Mouse (Mus musculus): ENCODE data around the gene Spryd4. TPM values are rescaled to one million over a fixed set of nuclear protein-coding genes. Genes with fewer than 3 reads are reported as not detected.
A peak's percentile ranks its signal among the peaks of the same experiment; 100 is the strongest.
"Not testable (repeated sequence)": the region's sequence is repeated elsewhere in the genome, so short reads cannot be mapped to it uniquely, and the experiment has no call there.

The Spryd4 gene
- polyA plus RNA-seq, 1 experiment from 2014 or later, result 22.4 TPM

DNA sequence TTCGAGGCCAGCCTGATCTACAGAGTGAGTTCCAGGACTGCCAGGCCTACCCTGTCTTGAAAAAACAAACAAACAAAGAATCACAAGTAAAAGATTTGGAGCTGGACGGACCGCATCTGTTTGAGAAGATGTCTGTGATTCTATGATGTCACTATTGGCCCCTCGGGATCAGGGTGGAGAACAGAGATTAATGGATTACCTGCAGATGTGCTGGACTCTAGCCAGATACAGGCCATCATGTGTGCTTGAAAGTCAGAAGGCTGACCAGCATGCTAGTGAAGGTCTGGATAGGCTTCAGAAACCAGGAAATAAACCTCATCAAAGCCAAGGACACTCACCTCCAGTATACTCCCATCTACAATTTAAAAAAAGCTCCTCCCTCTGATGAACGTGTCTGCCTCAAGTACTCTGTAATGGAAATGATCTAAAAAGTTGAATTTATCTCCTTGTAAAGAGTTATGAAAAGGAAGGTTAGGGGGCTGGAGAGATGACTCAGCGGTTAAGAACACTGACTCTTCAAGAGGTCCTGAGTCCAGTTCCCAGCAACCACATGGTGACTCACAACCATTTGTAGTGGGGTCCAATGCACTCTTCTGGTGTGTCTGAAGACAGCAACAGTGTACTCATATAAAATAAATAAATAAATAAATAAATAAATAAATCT lies 26.2 kb downstream of the Spryd4 start:
- ATAC-seq (ENCODE audit: low FRiP score) (no peak), DNase-seq (ENCODE audit: low spot score) (no peak)
- no peak overlapping the region for H3K27ac ChIP-seq
- WGBS, result 73% methylated on average over 6 of the region's 6 CpGs
- no peak overlapping the region for H3K4me3 ChIP-seq (replicated peaks; ENCODE audit: low read length)
- H3K9me3 ChIP-seq (ENCODE audit: control insufficient read depth, low read length), result no peaks in the 10 kb centered on the region
- H3K9ac ChIP-seq, result no peak overlapping the region
- H3K36me3 ChIP-seq (replicated peaks; ENCODE audit: control insufficient read depth, insufficient read depth), result no peaks in the 10 kb centered on the region
- H3K27me3 ChIP-seq (ENCODE audit: control insufficient read depth, insufficient read depth, low read length), result no peaks in the 10 kb centered on the region
- no peak overlapping the region for H3K4me2 ChIP-seq (replicated peaks)
- no peaks in the 10 kb centered on the region for H3K4me1 ChIP-seq (replicated peaks; ENCODE audit: control insufficient read depth, insufficient read depth, low read length)

DNA sequence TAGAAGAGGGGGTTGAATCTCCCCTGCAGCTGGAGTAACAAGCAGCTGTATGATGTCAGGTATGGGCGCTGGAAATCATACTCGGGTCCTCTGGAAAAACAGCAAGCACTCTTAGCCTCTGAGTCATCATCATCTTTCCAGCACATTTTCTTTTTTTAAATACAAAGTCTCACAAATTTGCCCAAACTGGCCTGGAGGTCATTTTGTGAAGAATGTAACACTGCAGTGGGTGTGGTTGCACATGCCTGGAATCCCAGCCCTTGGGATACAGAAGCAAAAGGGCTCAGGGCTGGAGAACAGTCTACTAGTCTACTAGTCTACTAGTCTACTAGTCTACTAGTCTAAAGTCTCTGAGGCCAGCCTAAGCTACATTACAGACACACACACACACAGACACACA lies 27.3 kb downstream of the Spryd4 start:
- H3K4me3 ChIP-seq (replicated peaks; ENCODE audit: low read length), result no peak overlapping the region
- no peaks in the 10 kb centered on the region for H3K36me3 ChIP-seq (replicated peaks; ENCODE audit: control insufficient read depth, insufficient read depth)
- no peak overlapping the region for H3K4me2 ChIP-seq (replicated peaks)
- no peaks in the 10 kb centered on the region for H3K27me3 ChIP-seq (ENCODE audit: control insufficient read depth, insufficient read depth, low read length)
- H3K9me3 ChIP-seq (ENCODE audit: control insufficient read depth, low read length), result no peaks in the 10 kb centered on the region
- H3K9ac ChIP-seq, result no peak overlapping the region
- H3K27ac ChIP-seq, result no peak overlapping the region
- H3K4me1 ChIP-seq (replicated peaks; ENCODE audit: control insufficient read depth, insufficient read depth, low read length), result no peaks in the 10 kb centered on the region
- DNase-seq (ENCODE audit: low spot score) (no peak), ATAC-seq (ENCODE audit: low FRiP score) (no peak)
- WGBS, result 85% methylated on average over 2 of the region's 2 CpGs

DNA sequence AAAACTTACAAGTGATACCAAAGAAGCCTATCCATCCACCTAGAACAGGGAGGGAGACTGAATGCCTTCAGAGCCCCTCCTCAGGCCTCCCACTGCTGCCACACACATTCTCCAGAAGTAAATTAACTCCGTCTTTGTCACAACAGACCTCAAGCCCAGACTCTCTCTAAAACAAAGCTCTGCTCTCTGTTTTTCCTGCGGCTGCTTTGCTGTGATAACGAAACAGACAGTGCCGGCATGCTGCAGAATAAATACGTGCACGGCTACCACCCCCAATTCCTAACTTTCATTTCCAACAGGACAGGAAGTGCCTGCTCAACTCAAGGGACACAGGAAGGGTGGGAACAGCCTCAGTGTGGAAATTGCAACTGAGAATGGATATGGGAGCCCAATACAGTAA lies 31.6 kb downstream of the Spryd4 start, which contains the start of gene Rbms2:
Rbms2 (minus strand) TSS at position 309 of the 400 bp plus-strand sequence.
- WGBS, result 4% methylated on average over 6 of the region's 6 CpGs
- Histone ChIP-seq H3K4me1 (replicated peaks; ENCODE audit: control insufficient read depth, insufficient read depth, low read length) (peaks cover 11% of the 10 kb centered on the region), H3K4me3 (replicated peaks; ENCODE audit: low read length) (no peak within 1 kb of the TSS), H3K9me3 (ENCODE audit: control insufficient read depth, low read length) (no peaks in the 10 kb centered on the region), H3K36me3 (replicated peaks; ENCODE audit: control insufficient read depth, insufficient read depth) (no peaks in the 10 kb centered on the region), H3K27me3 (ENCODE audit: control insufficient read depth, insufficient read depth, low read length) (no peaks in the 10 kb centered on the region), H3K9ac (peak within 1 kb of the TSS; percentile 20; the same call in 1 of the 2 replicates), H3K4me2 (replicated peaks) (peak within 1 kb of the TSS; percentile 19), H3K27ac (no peak within 1 kb of the TSS; the same call in 1 of the 2 replicates)
- ATAC-seq (ENCODE audit: low FRiP score) (no peak), DNase-seq (ENCODE audit: low spot score) (no peak)

DNA sequence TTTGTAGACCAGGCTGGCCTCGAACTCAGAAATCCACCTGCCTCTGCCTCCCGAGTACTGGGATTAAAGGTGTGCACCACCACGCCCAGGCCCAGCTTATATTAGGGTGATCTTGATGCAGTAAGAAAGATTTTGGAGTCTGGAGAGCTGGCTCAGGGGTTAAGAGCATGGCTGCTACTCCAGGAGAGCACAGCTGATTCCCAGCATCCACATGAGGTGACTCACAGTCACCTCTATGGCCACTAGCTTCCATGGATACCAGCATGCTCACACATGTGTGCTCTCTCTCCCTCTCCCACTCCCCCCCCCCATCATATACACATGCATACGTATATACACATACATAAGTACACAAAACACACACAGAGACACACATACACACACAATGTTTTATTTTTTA lies 34.3 kb downstream of the Spryd4 start:
- H3K36me3 ChIP-seq (replicated peaks; ENCODE audit: control insufficient read depth, insufficient read depth), result no peaks in the 10 kb centered on the region
- 89% methylated on average over 4 of the region's 4 CpGs for WGBS
- peaks cover 11% of the 10 kb centered on the region for H3K4me1 ChIP-seq (replicated peaks; ENCODE audit: control insufficient read depth, insufficient read depth, low read length)
- H3K9me3 ChIP-seq (ENCODE audit: control insufficient read depth, low read length), result no peaks in the 10 kb centered on the region
- no peak overlapping the region for H3K9ac ChIP-seq
- no peak overlapping the region for H3K4me2 ChIP-seq (replicated peaks)
- no peak overlapping the region for H3K27ac ChIP-seq
- ATAC-seq (ENCODE audit: low FRiP score) (no peak), DNase-seq (ENCODE audit: low spot score) (no peak)
- H3K4me3 ChIP-seq (replicated peaks; ENCODE audit: low read length), result no peak overlapping the region
- no peaks in the 10 kb centered on the region for H3K27me3 ChIP-seq (ENCODE audit: control insufficient read depth, insufficient read depth, low read length)

DNA sequence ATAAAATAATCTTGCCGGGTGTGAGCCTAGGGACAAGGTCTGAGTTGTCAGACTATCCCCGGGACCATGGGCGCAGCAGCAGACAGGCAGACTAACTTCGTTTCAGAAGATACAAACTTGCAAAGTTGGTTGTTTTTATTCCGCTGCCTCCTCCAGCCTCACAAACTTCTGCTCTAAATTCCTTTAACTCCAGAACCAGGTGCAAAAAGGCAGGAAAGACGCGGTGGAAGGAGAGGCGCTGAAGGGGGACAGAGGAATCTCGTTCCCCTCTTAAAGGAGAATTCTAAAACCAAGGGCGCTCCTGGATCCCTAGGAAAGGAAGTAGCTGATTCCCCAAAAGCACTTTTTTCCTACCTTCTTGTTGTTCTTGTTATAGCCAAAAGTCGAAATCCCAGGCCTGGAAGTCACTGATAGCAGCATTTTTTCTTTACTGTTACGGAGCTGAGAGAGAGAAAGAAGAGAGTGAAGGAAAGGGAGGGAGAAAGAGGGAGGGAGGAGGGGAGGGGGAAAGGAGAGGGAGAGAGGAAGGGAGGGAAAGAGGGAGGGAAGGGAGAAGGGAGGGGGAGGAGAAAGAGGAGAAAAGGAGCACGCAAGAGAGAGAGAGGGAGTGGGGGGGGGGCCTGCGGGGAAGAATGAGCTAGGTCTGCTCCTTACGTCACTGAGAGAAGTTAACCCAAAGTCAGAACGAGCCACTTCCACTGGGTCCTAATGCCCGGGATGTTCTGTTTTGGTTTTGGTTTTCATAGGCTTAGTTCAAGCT lies 35.4 kb downstream of the Spryd4 start:
- Histone ChIP-seq H3K9ac (peak overlapping the region; percentile 58), H3K9me3 (ENCODE audit: control insufficient read depth, low read length) (no peaks in the 10 kb centered on the region), H3K36me3 (replicated peaks; ENCODE audit: control insufficient read depth, insufficient read depth) (no peaks in the 10 kb centered on the region), H3K4me2 (replicated peaks) (peak overlapping the region; percentile 64), H3K4me3 (replicated peaks; ENCODE audit: low read length) (peak overlapping the region; percentile 41), H3K27me3 (ENCODE audit: control insufficient read depth, insufficient read depth, low read length) (no peaks in the 10 kb centered on the region), H3K4me1 (replicated peaks; ENCODE audit: control insufficient read depth, insufficient read depth, low read length) (peaks cover 11% of the 10 kb centered on the region), H3K27ac (peak overlapping the region; percentile 33)
- DNase-seq (ENCODE audit: low spot score), result peak; percentile 85
- under 1% methylated on average over 17 of the region's 17 CpGs for WGBS
- peak; percentile 84 for ATAC-seq (ENCODE audit: low FRiP score)

DNA sequence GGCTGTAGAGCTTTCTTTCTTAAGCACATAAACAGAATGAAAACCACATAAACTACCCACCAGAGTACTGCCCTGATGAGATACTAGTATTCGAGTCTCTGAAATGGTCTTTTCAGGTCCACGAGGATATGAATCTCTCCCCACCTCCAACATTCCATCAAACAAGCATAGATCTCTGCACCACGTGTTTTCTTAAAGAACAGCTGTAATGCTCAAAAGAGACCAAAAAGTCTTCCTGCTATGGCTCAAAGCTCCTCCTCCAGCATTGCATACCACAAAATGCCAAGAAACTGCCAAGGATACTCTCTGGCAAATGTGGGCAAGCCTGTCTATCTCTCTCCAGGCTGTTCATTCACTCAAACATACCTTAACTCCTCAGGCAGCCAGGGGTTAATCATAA lies 36.3 kb downstream of the Spryd4 start:
- 16% methylated on average over 3 of the region's 3 CpGs for WGBS
- peak overlapping the region; percentile 58 for H3K9ac ChIP-seq

DNA sequence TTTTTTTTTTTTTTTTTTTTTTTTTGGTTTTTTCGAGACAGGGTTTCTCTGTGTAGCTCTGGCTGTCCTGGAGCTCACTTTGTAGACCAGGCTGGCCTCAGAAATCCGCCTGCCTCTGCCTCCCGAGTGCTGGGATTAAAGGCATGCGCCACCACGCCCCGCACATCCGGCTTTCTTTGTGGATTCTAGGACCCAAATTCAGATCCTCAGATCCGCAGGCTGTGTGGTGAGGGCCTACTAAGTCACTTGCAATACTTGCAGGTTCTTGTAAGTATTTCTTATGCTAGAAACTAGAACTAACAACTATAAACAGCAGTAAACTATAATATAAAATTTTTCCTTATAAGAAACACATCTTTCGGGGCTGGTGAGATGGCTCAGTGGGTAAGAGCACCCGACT lies 40.3 kb downstream of the Spryd4 start:
- not testable (repeated sequence) for H3K36me3 ChIP-seq (replicated peaks; ENCODE audit: control insufficient read depth, insufficient read depth); H3K4me3 ChIP-seq (replicated peaks; ENCODE audit: low read length); DNase-seq (ENCODE audit: low spot score); H3K27ac ChIP-seq; H3K27me3 ChIP-seq (ENCODE audit: control insufficient read depth, insufficient read depth, low read length); H3K4me2 ChIP-seq (replicated peaks); ATAC-seq (ENCODE audit: low FRiP score); H3K9ac ChIP-seq; H3K9me3 ChIP-seq (ENCODE audit: control insufficient read depth, low read length)
- WGBS, result 96% methylated on average over 10 of the region's 10 CpGs
- peaks cover 11% of the 10 kb centered on the region for H3K4me1 ChIP-seq (replicated peaks; ENCODE audit: control insufficient read depth, insufficient read depth, low read length)

More for the DNA sequence above, 36.3 kb downstream of the Spryd4 start:
- no peak for ATAC-seq (ENCODE audit: low FRiP score)
- no peaks in the 10 kb centered on the region for H3K27me3 ChIP-seq (ENCODE audit: control insufficient read depth, insufficient read depth, low read length)
- peak overlapping the region; percentile 64 for H3K4me2 ChIP-seq (replicated peaks)
- peak overlapping the region; percentile 41 for H3K4me3 ChIP-seq (replicated peaks; ENCODE audit: low read length)
- no peak for DNase-seq (ENCODE audit: low spot score)
- peaks cover 11% of the 10 kb centered on the region for H3K4me1 ChIP-seq (replicated peaks; ENCODE audit: control insufficient read depth, insufficient read depth, low read length)
- H3K36me3 ChIP-seq (replicated peaks; ENCODE audit: control insufficient read depth, insufficient read depth), result no peaks in the 10 kb centered on the region
- no peaks in the 10 kb centered on the region for H3K9me3 ChIP-seq (ENCODE audit: control insufficient read depth, low read length)
- H3K27ac ChIP-seq, result no peak overlapping the region

DNA sequence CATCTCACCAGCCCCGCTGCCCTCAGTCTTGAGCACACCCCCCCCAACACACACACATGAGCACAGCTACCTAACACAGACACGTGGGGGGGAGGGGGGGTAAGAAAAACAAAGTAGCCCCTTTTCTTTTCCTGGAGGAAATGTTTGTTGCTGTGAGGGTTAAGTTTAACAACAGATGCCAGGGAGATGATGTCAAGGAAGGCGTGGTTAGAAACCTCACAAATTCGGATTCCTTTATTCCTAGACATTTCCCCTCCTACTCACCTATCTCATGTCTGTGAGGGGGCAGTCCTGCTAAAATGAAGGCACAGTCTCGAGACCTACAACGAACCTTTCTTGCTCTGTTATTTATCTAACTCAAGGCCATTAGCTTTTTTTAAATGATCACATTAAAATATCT lies 44.5 kb downstream of the Spryd4 start:
- no peaks in the 10 kb centered on the region for H3K27me3 ChIP-seq (ENCODE audit: control insufficient read depth, insufficient read depth, low read length)
- 52% methylated on average over 6 of the region's 6 CpGs for WGBS
- H3K9ac ChIP-seq, result no peak overlapping the region
- no peak for ATAC-seq (ENCODE audit: low FRiP score)
- H3K4me1 ChIP-seq (replicated peaks; ENCODE audit: control insufficient read depth, insufficient read depth, low read length), result no peaks in the 10 kb centered on the region
- no peak for DNase-seq (ENCODE audit: low spot score)
- H3K9me3 ChIP-seq (ENCODE audit: control insufficient read depth, low read length), result no peaks in the 10 kb centered on the region
- H3K36me3 ChIP-seq (replicated peaks; ENCODE audit: control insufficient read depth, insufficient read depth), result no peaks in the 10 kb centered on the region
- no peak overlapping the region for H3K4me3 ChIP-seq (replicated peaks; ENCODE audit: low read length)
- no peak overlapping the region for H3K27ac ChIP-seq
- no peak overlapping the region for H3K4me2 ChIP-seq (replicated peaks)

DNA sequence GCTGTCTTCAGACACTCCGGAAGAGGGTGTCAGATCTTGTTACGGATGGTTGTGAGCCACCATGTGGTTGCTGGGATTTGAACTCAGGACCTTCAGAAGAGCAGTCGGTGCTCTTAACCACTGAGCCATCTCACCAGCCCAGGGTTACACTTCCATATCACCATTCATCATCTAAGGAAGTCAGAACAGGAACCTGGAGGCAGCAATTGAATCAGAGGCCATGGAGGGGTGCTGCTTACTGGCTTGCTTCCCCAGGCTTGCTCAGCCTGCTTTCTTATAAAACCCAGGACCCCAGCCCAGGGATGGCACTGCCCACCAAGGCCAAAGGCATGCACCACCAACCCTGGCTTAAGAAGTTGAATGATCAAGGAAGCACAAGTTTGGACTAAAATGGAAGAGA lies 45.9 kb downstream of the Spryd4 start:
- H3K27ac ChIP-seq; H3K4me1 ChIP-seq (replicated peaks; ENCODE audit: control insufficient read depth, insufficient read depth, low read length); H3K9ac ChIP-seq; H3K36me3 ChIP-seq (replicated peaks; ENCODE audit: control insufficient read depth, insufficient read depth); H3K4me3 ChIP-seq (replicated peaks; ENCODE audit: low read length); H3K27me3 ChIP-seq (ENCODE audit: control insufficient read depth, insufficient read depth, low read length); H3K4me2 ChIP-seq (replicated peaks); H3K9me3 ChIP-seq (ENCODE audit: control insufficient read depth, low read length); DNase-seq (ENCODE audit: low spot score); ATAC-seq (ENCODE audit: low FRiP score): not testable (repeated sequence)
- WGBS, result 90% methylated on average over 2 of the region's 3 CpGs

All from hindbrain, embryonic 14.5 days (tissue).